Mouse (Mus musculus): ENCODE results near the gene Lrrc59. TPM values are rescaled to one million over a fixed set of nuclear protein-coding genes. Genes with fewer than 3 reads are reported as not detected.

Lrrc59 gene
- polyA plus RNA-seq, 1 experiment from 2014 or later, result 157 TPM

DNA sequence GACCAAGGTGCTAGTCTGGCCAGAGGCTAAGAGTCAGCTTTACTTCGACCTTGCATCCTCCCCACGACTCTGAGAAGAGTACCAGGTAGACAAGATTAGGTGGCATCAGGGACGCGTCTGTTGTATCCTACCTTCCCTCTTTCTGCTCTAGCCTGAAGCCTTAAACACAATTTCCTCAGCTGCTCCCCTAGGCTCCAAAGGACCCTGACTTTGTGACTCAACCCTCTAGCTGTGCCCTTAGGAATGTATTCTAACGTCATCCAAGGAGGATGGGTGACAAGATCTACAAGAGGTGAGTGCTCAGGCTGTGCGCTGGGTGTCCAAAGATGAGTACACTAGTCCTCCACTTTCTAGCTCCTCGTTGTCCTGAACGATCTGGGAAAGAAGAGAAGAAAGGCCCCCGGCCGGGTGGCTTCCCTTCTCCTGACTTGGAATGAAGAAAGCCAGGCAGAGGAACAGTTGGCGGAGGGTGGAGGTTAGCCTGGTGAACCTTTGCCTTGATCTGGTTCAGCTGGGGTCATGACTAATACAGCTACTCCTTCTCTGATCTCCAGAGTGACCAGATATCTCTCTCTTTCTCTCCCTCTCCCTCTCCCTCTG lies 27.1 kb upstream of the Lrrc59 start:
- no peaks in the 10 kb centered on the region for H3K27me3 ChIP-seq
- in situ Hi-C loops (cut with MboI; ENCODE audit: low pct_unique_long_range_greater_than_20kb), result no loop called here
- DNase-seq (ENCODE audit: low read depth, low spot score), result no peak
- ATAC-seq, result no peak
- ChIA-PET POLR2A (no interaction called here), CTCF (interaction anchor here (1.0 kb wide), 1 partner anchor 27 kb away, joined by 3 read pairs; the partner anchor contains the start of gene Lrrc59)
- TF ChIP-seq CTCF (IDR thresholded peaks at IDR 0.05), result no peak

DNA sequence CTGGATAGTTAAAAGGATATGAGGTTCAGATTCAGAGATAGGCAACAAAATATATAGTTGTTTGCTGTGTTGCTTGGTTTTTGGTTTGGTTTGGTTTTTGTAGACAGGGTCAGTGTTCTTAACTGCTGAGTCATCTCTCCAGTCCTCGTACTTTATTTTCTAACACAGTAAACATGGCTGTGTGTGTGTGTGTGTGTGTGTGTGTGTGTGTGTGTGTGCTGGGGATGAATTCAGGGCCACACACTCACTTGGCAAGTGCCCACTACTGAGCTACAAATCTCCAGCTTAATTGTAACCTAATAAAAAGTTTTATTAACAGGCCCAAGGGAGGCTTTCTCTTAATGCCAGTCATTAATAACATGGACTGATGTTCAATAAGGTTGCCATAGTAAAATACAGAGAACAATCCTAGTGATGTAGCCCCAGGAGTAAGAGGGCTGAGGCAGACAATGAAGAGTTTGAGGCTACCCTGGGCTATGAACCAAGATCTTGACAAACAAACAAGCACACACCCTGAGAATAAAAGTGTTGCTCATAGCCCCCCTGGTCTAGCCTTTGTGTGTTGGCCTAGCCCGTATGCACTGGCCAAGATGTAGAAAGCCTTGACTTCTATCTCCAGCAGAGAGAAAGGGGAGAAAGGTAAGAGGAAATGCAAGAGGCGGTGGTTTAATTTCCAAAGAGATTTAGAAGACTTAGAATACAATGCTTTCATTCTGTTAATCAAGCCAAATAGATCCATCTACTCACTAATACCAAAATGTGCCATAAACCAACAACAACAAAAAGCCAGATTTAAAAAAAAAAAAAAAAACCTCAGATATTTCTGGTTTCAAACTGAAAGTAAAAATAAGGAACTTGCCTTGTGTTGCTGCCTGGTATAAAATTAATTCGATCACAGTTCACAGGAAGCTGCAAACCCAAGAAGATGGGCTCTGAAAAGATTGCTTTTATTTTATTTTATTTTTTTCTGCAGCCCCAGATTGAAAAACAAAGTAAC lies 18.5 kb upstream of the Lrrc59 start:
- DNase-seq (ENCODE audit: low read depth, low spot score) (no peak), ATAC-seq (no peak)
- ChIA-PET CTCF (interaction anchor here (2.2 kb wide), 1 partner anchor 19 kb away, joined by 8 read pairs; the partner anchor contains the start of gene Lrrc59), POLR2A (no interaction called here)
- in situ Hi-C loops (cut with MboI; ENCODE audit: low pct_unique_long_range_greater_than_20kb), result no loop called here
- TF ChIP-seq CTCF (IDR thresholded peaks at IDR 0.05), result no peak
- no peaks in the 10 kb centered on the region for H3K27me3 ChIP-seq

DNA sequence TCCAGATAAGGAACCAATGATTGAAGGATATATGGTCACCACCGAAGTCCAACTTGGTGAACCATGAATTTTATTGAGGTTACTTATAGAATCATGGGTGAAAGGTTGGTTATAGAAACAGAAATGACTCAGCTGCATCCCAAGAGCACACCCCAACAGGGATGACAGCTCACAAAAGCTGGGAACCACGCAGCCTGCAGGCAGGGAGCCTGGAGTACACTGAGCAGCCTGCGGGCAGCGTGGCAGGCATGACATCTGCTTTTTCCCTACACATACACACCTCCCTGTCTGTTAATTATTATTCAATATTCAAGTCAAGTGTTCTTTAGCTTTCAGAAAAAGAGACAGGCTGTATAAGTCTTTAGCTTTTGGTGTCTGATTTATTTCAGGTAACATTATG lies 15.0 kb upstream of the Lrrc59 start:
- no peaks in the 10 kb centered on the region for H3K27me3 ChIP-seq
- DNase-seq (ENCODE audit: low read depth, low spot score), result no peak
- ATAC-seq, result no peak
- POLR2A ChIA-PET, result no interaction called here
- CTCF ChIA-PET, result no interaction called here
- in situ Hi-C loops (cut with MboI; ENCODE audit: low pct_unique_long_range_greater_than_20kb), result no loop called here
- no peak for TF ChIP-seq CTCF (IDR thresholded peaks at IDR 0.05)

DNA sequence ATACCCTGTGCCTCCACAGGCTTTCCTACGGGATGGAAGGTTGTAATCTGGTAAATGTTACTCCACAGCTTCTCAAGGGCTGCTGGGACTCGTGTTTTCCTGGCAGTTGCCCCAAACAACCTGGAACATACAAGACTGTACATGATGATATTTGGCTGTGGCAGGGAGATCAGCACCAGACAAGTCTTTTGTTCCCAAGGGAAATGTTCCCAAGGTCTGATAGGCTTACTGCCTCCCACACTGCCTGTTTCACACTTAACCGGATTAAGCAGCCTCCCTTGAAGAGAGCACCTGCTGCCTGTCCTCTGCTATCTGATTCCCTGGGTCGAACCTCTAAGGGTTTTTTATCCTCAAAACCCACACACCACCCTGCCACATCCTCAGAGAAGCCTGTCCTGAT lies 14.1 kb upstream of the Lrrc59 start:
- in situ Hi-C loops (cut with MboI; ENCODE audit: low pct_unique_long_range_greater_than_20kb), result no loop called here
- no peak for TF ChIP-seq CTCF (IDR thresholded peaks at IDR 0.05)
- H3K27me3 ChIP-seq, result no peaks in the 10 kb centered on the region
- CTCF ChIA-PET, result no interaction called here
- DNase-seq (ENCODE audit: low read depth, low spot score), result no peak
- ATAC-seq, result no peak
- POLR2A ChIA-PET, result no interaction called here

DNA sequence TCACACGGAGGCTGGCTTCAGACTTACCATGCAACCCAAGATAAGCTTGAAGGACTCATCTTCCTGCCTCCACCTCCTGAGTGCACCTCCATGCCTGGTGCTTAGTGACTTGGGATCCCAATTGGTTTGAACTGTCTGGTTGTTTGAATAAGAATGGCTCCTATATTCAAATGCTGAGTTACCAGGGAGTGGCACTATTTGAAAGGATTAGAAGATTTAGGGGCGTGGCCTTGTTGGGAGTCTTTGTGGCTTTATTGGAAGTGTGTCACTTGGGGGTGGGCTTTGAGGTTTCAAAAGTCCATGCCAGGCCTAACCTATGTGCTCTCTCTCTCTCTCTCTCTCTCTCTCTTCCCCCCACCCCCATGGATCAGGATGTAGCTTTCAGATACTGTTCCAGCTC lies 11.9 kb upstream of the Lrrc59 start:
- POLR2A ChIA-PET, result no interaction called here
- CTCF ChIA-PET, result interaction anchor here (1.2 kb wide), 1 partner anchor 12 kb away, joined by 4 read pairs; the partner anchor contains the start of gene Lrrc59
- ATAC-seq, result no peak
- TF ChIP-seq CTCF (IDR thresholded peaks at IDR 0.05), result no peak
- in situ Hi-C loops (cut with MboI; ENCODE audit: low pct_unique_long_range_greater_than_20kb), result no loop called here
- H3K27me3 ChIP-seq, result no peaks in the 10 kb centered on the region
- DNase-seq (ENCODE audit: low read depth, low spot score), result no peak

DNA sequence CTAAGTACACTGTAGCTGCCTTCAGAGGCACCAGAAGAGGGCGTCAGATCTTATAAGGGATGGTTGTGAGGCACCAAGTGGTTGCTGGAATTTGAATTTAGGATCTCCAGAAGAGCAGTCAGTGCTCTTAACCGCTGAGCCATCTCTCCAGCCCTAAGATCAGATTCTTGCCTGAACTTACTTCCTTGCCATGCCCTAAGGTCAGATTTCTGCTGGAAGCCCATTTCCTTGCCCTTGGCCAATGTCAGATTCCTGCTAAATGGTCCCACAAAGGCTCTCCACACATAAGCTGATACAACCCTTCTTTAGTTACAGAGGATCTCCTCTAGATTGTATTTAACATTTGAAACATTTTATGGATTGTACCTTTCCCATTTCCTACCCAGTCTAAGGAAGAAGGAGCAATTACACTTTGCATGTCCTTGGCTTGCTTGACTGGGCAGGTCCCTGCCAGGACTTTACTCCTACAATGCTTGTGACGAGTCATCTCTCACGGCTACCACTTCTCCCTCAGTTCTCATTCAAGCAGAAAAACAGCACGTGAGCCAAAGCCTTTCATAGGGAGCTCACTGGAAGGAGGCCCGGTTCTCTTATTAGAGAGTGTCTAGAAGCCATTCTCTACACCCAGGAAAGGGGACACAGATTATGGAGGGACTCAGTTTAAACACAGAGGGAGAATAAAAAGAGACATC lies 8.7 kb upstream of the Lrrc59 start:
- ATAC-seq (peak; percentile 17), DNase-seq (ENCODE audit: low read depth, low spot score) (no peak)
- ChIA-PET CTCF (interaction anchor here (1.0 to 3.2 kb wide), 5 partner anchors 10 to 72 kb away, joined by 3 to 38 read pairs (median 5); partner anchors contain the start of genes Lrrc59 and Rsad1), POLR2A (interaction anchor here (1.0 kb wide), 2 partner anchors 8 to 9 kb away, joined by 3 to 5 read pairs; partner anchors contain the start of gene Lrrc59)
- TF ChIP-seq CTCF (IDR thresholded peaks at IDR 0.05), result no peak
- no peaks in the 10 kb centered on the region for H3K27me3 ChIP-seq
- in situ Hi-C loops (cut with MboI; ENCODE audit: low pct_unique_long_range_greater_than_20kb), result no loop called here

DNA sequence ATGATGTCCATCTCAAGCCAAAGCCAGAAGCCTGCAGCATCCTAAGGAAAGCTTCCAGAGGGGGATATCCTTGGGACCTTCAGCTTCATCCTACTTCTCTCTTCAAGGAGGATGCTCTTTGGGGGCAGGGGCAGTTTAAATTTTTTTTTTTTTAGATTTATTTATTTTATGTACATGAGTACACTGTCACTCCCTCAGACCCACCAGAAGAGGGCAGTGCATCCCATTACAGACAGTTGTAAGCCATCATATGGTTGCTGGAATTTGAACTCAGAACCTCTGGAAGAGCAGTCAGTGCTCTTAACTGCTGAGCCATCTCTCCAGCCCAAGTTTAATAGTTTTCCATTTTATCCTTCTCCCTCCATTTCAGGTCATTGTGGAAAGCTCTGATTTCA lies 8.1 kb upstream of the Lrrc59 start:
- TF ChIP-seq CTCF (IDR thresholded peaks at IDR 0.05), result peak; percentile 46
- DNase-seq (ENCODE audit: low read depth, low spot score), result no peak
- POLR2A ChIA-PET, result interaction anchor here (1.0 kb wide), 2 partner anchors 8 to 9 kb away, joined by 3 to 5 read pairs; partner anchors contain the start of gene Lrrc59
- in situ Hi-C loops (cut with MboI; ENCODE audit: low pct_unique_long_range_greater_than_20kb), result no loop called here
- no peak for ATAC-seq
- no peaks in the 10 kb centered on the region for H3K27me3 ChIP-seq
- CTCF ChIA-PET, result interaction anchor here (1.0 to 3.2 kb wide), 5 partner anchors 9 to 72 kb away, joined by 3 to 38 read pairs (median 5); partner anchors contain the start of genes Lrrc59 and Rsad1

DNA sequence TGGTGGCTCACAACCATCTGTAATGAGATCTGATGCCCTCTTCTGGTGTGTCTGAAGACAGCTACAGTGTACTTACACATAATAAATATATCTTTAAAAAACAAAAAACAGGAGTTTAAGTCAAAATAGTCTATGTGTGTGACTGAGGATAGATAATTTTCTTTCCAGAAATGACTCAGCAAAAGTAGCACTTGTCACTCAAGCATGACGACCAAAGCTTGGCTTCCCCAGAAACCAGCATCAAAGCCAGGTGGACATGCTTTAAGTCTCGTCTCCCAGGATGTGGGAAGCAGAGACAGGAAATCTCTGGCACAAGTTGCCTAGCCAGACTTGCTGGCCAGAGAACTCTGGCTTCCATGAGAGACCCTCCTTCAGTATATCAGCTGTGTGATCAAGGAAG lies 7.4 kb upstream of the Lrrc59 start:
- DNase-seq (ENCODE audit: low read depth, low spot score) (no peak), ATAC-seq (no peak)
- ChIA-PET CTCF (interaction anchor here (1.6 to 3.2 kb wide), 4 partner anchors 8 to 73 kb away, joined by 4 to 38 read pairs (median 6); partner anchors contain the start of genes Lrrc59 and Rsad1), POLR2A (interaction anchor here (0.7 to 1.0 kb wide), 2 partner anchors 7 to 19 kb away, joined by 3 read pairs; no protein-coding TSS in a partner anchor)
- in situ Hi-C loops (cut with MboI; ENCODE audit: low pct_unique_long_range_greater_than_20kb), result no loop called here
- no peaks in the 10 kb centered on the region for H3K27me3 ChIP-seq
- no peak for TF ChIP-seq CTCF (IDR thresholded peaks at IDR 0.05)

DNA sequence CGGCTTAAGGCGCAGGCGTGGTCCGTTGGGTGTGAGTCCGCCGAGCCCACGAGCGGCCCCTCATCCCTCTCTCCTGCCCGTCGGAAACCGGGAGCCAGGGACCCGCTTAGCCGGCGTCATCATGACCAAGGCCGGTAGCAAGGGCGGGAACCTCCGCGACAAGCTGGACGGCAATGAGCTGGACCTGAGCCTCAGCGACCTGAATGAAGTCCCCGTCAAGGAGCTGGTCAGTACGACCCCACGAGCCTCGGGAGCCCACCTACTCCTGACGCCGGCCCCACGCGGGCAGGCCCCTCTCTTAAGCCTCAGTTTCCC lies 274 bp downstream of the Lrrc59 start:
- in situ Hi-C loops (cut with MboI; ENCODE audit: low pct_unique_long_range_greater_than_20kb), result no loop called here
- no peak for DNase-seq (ENCODE audit: low read depth, low spot score)
- POLR2A ChIA-PET, result interaction anchor here (0.9 to 1.2 kb wide), 2 partner anchors 9 to 24 kb away, joined by 4 to 5 read pairs; partner anchors contain the start of genes Eme1 and Mrpl27
- CTCF ChIA-PET, result interaction anchor here (0.8 to 3.5 kb wide), 7 partner anchors 9 to 32 kb away, joined by 3 to 38 read pairs (median 4); no protein-coding TSS in a partner anchor
- peak; percentile 63 for ATAC-seq
- TF ChIP-seq CTCF (IDR thresholded peaks at IDR 0.05), result no peak
- H3K27me3 ChIP-seq, result no peaks in the 10 kb centered on the region
